Mouse (Mus musculus): Measurements from ENCODE around the gene Map3k7cl.

Gene Map3k7cl
- long read RNA-seq, experiment 1, result 0 reads
- long read RNA-seq, experiment 2, result 0 reads

- intact Hi-C loops (cut with DNase I), result loop anchor here (5.0 kb wide), 1 partner anchor 41 kb away; no protein-coding TSS in a partner anchor
These were observed at the start of gene Map3k7cl for GRCm38 (mm10) chr16:87552907-87553691. Gene Map3k7cl, plus strand, starts transcription at chr16:87553330.

DNA sequence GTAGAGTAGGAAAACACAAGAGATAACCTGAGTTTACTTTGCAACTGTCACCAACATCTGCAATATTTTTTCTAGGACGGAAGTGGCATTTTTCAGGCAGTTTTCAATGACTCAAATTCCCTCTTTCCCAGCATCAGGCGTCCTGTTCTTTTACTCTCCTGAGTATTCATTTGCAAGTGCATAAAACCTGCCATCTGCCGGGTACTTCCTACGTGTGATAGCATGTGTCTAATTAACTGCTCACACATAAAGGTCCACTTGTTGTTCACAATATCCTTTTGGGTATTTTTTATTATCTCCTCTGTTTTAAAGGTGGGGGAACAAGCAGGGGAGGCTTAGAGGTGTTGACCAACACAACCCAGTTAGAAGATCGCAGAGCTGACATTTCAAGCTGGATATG is 41.4 kb upstream of the Map3k7cl start:
- intact Hi-C loops (cut with DNase I), result loop anchor here (5.0 kb wide), 1 partner anchor 41 kb away; the partner anchor contains the start of gene Map3k7cl

- intact Hi-C loops (cut with DNase I), result loop anchor here (5.0 kb wide), 1 partner anchor 40 kb away; the partner anchor contains the start of gene Map3k7cl
These were observed 40.8 kb upstream of the Map3k7cl start for GRCm38 (mm10) chr16:87512331-87512730.

DNA sequence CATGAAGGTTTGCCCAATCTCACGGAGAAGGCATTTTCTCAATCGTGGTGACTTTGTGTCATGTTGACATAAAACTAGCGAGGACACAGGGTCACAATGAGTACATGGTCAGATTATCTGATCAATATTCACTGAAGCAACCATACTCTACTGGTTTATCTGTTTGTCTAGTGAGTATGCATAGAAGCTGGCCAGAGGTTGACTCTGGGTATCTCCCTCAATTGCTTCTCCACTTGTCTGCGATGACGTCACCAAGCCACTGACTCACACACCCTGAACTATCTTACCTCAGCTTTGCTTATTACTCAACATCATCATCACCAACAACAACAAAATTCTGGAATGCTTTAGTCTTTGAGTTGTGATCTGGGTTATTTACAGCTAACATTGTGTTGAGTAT is 28.9 kb upstream of the Map3k7cl start:
- intact Hi-C loops (cut with DNase I), result no loop called here

DNA sequence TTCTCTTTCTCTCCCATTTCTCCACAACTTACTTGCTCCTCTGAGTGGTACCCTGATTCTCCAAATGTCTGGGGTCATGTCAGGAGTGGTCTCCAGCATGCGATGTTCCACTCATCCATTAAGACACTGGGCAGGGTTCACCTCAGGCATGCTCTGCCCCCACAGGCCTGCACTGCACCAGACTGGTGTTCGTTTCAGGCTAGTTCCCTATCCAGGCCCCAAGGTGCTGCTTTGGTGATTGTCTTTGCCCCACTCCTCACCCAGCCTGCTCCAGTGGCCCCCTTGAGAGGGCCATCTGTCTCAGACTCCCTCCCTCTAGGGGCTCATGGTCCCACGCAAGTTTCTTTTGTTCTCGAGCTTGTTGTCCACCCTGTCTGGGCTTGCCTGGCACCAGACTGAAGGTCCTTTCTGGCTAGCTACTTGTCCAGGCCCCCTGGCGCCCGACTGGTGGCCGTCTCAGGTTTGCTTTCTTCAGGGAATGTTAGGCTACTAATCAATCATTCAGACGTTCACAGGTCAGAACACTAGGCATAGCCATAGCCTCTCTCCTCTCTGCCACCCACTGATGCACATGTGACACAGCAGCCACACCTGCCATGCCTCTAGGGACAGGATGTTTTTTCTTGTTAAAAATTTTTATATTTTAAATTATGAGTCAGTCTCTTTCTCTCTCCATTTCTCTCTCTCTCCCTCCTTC is 25.4 kb upstream of the Map3k7cl start:
- intact Hi-C loops (cut with DNase I), result no loop called here

DNA sequence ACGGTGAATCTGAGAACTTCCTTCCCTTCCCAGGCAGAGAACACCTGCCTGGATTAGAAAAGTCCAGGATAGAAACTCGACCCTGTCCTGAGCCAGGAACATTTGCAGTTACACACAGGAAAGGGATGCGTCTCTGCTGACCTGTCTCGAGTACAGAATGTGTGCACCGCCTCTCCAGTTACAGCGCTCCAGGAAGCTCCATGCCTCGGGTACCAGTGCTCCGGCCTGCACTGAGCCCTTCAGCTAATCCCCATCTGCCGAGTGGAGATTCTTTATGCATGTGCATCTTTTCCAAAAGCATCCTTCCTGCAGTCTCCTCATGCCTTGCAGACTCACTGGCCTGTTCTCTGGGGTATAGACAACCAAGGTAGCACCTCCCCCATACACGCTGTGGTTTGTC is 24.4 kb upstream of the Map3k7cl start:
- intact Hi-C loops (cut with DNase I), result no loop called here

GRCm38 (mm10) chr16:87548348-87548747 is 4.8 kb upstream of the Map3k7cl start:
- intact Hi-C loops (cut with DNase I), result no loop called here

DNA sequence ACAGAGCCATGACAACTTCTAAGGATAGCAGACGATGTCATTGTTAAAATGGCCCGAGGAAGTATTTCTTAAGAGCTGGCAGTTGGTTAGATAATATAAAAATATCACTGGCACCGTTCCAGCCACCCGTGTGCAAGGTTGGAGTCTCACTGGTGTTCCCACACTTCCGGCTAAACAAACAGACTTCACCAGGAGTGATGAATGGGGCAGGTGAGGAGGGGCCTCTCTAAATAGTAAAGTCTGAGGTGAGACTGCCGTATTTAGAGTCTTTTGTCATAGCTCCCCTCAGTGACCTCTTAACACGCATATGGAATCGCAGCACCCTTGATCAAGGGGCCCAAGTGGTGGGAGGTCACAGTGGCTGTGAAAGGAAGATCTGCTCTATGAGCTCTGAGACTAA is 3.2 kb downstream of the Map3k7cl start:
- intact Hi-C loops (cut with DNase I), result no loop called here

DNA sequence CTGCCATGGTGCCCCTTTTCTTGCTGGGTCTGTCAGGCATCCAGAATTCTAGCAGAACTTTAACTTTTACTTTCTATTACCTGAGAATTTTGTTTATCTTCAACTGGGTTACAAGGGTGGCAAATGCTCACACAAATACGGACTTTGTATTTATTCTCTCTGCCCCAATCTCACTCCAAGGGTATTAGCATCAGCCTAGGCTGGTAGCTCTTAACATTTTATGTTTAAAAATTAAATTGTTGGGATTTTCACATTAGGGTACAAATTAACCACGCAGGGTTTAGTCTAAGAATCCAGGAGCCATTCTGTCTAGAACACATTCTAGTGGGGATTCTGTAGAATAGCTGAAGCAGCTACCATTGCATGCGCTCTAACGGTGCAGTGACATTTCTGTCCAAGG is 8.4 kb downstream of the Map3k7cl start:
- intact Hi-C loops (cut with DNase I), result no loop called here

GRCm38 (mm10) chr16:87563524-87563923 is 10.4 kb downstream of the Map3k7cl start:
- intact Hi-C loops (cut with DNase I), result no loop called here

DNA sequence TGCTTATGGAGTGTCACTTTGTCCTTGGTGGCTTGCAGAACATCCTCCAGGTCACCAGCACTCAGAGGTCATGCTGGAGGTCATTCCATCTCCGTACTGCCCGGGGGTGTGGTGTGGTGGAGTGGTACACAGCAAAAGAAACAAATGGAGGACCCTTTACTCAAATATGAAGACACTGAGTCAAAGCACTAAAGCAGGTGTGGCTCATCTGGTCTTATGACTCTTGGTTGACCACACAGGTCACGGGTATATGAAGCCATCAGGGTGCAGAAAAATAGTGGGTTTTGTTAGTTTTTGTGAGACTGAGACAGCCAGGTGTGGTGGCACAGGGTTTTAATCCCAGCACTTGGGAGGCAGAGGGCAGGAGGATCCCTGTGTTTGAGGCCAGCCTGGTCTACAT is 11.4 kb downstream of the Map3k7cl start:
- intact Hi-C loops (cut with DNase I), result no loop called here

DNA sequence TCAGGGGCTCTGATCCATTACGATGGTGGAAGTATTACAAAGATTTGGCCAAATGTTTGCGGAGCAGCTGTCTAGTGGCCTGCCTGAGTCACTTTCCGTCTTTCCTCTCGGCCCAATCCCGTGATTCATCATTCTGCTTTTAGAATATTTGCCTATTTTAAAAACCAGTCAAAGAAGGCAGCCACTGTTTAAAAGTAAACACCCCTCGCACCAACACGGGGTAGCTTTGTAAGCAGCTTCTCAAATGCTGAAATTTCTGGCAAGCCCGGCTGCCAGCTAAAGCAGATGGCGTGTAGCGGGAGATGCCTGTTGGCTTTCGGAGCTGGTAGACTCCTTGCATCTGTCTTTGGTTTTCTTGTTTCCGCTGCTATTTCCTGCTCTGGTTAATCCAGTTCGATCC is 14.4 kb downstream of the Map3k7cl start:
- intact Hi-C loops (cut with DNase I), result no loop called here

- intact Hi-C loops (cut with DNase I), result no loop called here
These were observed 15.1 kb downstream of the Map3k7cl start for GRCm38 (mm10) chr16:87568241-87568640.

- intact Hi-C loops (cut with DNase I), result no loop called here
These were observed 16.5 kb downstream of the Map3k7cl start for GRCm38 (mm10) chr16:87569576-87570105.

DNA sequence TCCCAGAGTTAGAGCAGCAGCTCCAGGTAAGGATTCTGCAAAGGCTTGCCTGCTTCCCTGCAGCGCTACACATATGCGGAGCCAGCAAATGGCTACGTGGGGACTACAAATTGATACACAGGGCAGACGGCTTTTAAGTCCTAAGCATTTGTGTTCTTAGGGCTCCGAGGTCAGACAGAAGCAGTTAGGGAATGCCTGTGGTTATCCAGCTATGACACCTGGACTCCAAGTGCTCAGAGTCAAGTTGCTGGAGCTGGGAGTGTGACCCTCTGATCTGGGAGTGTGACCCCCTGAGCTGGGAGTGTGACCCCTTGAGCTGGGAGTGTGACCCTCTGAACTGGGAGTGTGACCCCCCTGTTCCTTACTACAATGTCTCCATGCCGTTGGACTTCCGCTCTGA is 17.2 kb downstream of the Map3k7cl start:
- intact Hi-C loops (cut with DNase I), result no loop called here

- intact Hi-C loops (cut with DNase I), result no loop called here
These were observed 20.3 kb downstream of the Map3k7cl start for GRCm38 (mm10) chr16:87573409-87573808.

GRCm38 (mm10) chr16:87574160-87574559 is 21.0 kb downstream of the Map3k7cl start:
- intact Hi-C loops (cut with DNase I), result no loop called here

- intact Hi-C loops (cut with DNase I), result no loop called here
These were observed 22.5 kb downstream of the Map3k7cl start for GRCm38 (mm10) chr16:87575600-87575999.

DNA sequence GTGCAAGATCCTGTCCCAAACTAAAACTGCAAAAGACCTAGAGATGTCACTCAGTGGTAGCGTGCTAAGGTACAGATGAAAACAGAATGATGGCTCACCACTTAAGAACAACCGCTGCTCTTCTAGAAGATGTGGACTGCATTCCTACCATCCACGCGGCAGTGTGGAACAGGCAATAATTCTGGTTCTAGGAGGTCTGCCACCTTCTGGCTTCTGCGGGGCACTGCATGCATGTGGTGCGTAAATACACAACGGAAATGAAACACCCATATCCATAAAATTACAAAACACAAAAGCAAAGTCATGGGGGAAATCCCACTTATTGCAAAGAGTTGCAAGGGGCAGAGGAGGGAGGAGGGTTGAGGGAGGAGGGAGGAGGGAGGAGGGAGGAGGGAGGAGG is 25.8 kb downstream of the Map3k7cl start:
- intact Hi-C loops (cut with DNase I), result no loop called here

GRCm38 (mm10) chr16:87579462-87579861 is 26.3 kb downstream of the Map3k7cl start:
- intact Hi-C loops (cut with DNase I), result no loop called here

DNA sequence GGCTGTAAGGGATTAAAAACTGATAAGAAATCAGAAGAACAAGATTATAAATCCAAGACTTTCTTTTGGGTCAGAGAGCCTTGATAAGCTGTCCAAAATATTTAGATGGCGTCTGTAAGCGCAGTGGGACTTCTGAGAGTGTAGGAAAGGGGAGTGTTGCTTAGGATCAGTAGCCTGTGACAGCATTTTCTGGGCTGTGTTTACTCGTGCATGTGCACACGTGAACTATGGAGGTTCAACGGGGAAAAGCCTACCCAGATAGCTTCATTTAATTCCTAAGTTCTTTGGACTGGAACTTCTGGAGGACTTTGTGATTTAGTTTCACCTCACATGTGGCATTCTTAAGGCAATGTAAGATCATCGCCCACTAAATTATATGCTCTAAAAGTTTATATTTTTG is 29.6 kb downstream of the Map3k7cl start:
- intact Hi-C loops (cut with DNase I), result no loop called here

GRCm38 (mm10) chr16:87584618-87585017 is 31.5 kb downstream of the Map3k7cl start:
- intact Hi-C loops (cut with DNase I), result no loop called here
